Mouse (Mus musculus): Measurements from ENCODE around the gene Cyb561a3. TPM values are rescaled to one million over a fixed set of nuclear protein-coding genes. Genes with fewer than 3 reads are reported as not detected.

Gene Cyb561a3
- polyA plus RNA-seq, 1 experiment from 2014 or later, result 16.7 TPM

DNA sequence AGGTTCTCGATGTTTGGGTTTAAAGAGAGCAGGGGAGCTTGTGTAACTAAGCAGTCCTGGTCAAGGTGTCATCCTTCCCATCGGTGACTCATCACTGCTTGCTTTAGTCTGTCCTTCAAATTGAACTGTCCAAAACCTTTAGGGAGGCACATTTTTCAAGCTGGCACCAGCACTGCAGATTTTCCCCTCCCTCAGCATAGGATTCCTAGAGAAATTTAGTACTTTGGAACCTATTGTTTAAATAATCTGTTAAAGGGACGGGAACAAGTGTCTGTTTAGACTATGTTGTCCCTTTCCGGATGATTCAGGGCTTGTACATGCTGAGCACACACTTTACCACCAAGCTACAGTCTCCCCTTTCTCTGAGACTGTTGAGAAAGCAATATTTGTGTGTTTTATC is 11.8 kb upstream of the Cyb561a3 start:
- 78% methylated on average over 4 of the region's 4 CpGs for WGBS
- Histone ChIP-seq H3K9ac (no peak overlapping the region), H3K27me3 (0 out of 2 replicates have a peak, but pooled peaks cover 4% of the 10 kb centered on the region), H3K4me2 (no peak overlapping the region), H3K4me3 (replicated peaks) (no peak overlapping the region), H3K9me3 (replicated peaks) (no peaks in the 10 kb centered on the region), H3K36me3 (peaks cover 14% of the 10 kb centered on the region), H3K4me1 (0 out of 2 replicates have a peak, but pooled peaks cover 3% of the 10 kb centered on the region), H3K27ac (no peak overlapping the region)
- ATAC-seq (replicated peaks; ENCODE audit: low FRiP score), result no peak

DNA sequence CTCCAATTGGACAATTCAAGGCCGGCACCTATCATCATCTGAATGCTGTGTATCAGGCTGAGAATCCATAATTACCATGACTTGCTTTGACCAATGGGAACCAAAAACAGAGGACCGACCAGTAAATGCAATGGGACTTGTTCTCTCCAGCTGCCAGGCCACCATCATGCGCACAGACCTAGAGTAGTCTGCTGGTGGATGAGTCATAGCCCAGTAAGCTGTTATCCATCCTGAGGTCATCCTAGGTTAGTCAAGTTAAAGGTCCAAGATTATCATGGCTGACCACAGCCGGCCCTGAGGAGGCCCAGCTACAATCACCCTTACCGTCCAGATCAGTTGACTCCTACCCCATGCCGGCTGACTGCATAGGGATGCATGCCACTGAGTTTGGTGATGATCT is 7.3 kb upstream of the Cyb561a3 start:
- H3K27me3 ChIP-seq, result no peaks in the 10 kb centered on the region
- no peak overlapping the region for H3K9ac ChIP-seq
- H3K4me1 ChIP-seq, result no peaks in the 10 kb centered on the region
- no peak for ATAC-seq (replicated peaks; ENCODE audit: low FRiP score)
- 96% methylated on average over 6 of the region's 6 CpGs for WGBS
- H3K36me3 ChIP-seq, result peaks cover 57% of the 10 kb centered on the region
- H3K4me3 ChIP-seq (replicated peaks), result no peak overlapping the region
- no peaks in the 10 kb centered on the region for H3K9me3 ChIP-seq (replicated peaks)
- H3K27ac ChIP-seq, result no peak overlapping the region
- no peak overlapping the region for H3K4me2 ChIP-seq

DNA sequence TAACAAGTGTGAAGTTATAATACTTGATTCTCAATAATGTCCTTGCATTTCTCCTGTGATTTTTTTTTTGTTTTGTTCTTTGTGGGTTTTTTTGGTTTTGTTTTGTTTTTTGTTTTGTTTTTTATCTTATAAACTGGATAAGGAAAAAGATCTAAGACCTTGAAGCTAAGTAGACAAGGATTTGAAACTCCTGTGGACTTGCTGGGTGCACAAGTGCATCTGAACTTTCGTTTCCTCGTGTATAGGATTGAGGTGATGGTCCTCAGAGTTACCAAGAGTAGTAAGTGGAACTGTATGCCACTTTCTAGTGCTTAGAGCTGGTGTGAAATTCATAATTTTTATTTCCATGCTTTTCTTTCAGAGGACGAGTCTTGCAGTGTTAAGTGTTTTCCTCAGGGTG is 3.1 kb downstream of the Cyb561a3 start:
- 83% methylated on average over 3 of the region's 3 CpGs for WGBS
- H3K27me3 ChIP-seq, result no peaks in the 10 kb centered on the region
- peaks cover 17% of the 10 kb centered on the region for H3K4me1 ChIP-seq
- no peak overlapping the region for H3K4me3 ChIP-seq (replicated peaks)
- no peaks in the 10 kb centered on the region for H3K9me3 ChIP-seq (replicated peaks)
- no peak overlapping the region for H3K27ac ChIP-seq
- no peak for ATAC-seq (replicated peaks; ENCODE audit: low FRiP score)
- H3K36me3 ChIP-seq, result peaks cover 11% of the 10 kb centered on the region
- no peak overlapping the region for H3K9ac ChIP-seq
- H3K4me2 ChIP-seq, result no peak overlapping the region

DNA sequence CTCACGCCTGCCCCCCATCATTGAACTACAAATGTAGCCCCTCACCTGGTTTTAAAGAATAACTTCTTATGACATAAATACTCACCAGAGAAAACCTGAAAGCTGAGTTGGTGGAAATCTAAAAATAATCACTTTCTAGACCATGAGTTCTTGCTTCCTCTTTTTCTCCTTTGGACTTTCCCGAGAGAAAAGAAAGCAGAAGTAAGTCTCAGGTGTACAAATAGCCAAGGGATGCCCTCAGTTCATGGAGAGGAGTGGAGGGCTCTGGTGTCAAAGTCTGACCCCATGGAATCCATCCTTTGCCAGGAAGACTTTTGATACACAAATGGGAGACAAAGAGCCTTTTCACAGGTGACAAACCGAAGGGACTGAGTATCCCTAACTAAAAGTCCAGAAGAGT is 3.8 kb downstream of the Cyb561a3 start:
- WGBS, result 79% methylated on average over 3 of the region's 3 CpGs

DNA sequence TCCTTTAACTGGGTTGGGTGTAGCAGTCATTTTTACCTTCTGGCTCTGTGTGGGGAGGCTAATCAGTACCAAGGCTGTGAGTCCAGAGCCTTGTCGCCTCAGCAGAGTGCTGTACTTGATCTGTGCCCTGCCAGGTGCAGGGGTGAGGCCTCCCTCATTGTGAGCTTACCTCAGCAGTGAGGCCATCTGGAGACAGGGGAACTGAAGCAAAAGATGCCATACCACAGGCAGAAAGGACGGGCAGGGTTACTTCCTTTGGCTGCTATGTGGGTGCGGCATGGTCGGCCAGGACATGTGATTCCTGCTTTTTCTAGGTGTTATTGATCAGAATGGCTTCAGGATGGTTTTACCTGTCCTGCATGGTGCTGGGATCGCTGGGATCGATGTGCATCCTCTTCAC is 5.0 kb downstream of the Cyb561a3 start:
- Histone ChIP-seq H3K36me3 (peaks cover 9% of the 10 kb centered on the region), H3K27me3 (no peaks in the 10 kb centered on the region), H3K4me3 (replicated peaks) (no peak overlapping the region), H3K27ac (no peak overlapping the region), H3K4me1 (peaks cover 12% of the 10 kb centered on the region), H3K4me2 (no peak overlapping the region), H3K9me3 (replicated peaks) (no peaks in the 10 kb centered on the region), H3K9ac (no peak overlapping the region)
- WGBS, result 84% methylated on average over 6 of the region's 6 CpGs
- no peak for ATAC-seq (replicated peaks; ENCODE audit: low FRiP score)

More for the DNA sequence above, 3.8 kb downstream of the Cyb561a3 start:
- Histone ChIP-seq H3K4me2 (no peak overlapping the region), H3K27me3 (no peaks in the 10 kb centered on the region), H3K9me3 (replicated peaks) (no peaks in the 10 kb centered on the region), H3K4me3 (replicated peaks) (no peak overlapping the region), H3K27ac (no peak overlapping the region), H3K9ac (no peak overlapping the region), H3K36me3 (peaks cover 9% of the 10 kb centered on the region), H3K4me1 (peaks cover 17% of the 10 kb centered on the region)
- no peak for ATAC-seq (replicated peaks; ENCODE audit: low FRiP score)

DNA sequence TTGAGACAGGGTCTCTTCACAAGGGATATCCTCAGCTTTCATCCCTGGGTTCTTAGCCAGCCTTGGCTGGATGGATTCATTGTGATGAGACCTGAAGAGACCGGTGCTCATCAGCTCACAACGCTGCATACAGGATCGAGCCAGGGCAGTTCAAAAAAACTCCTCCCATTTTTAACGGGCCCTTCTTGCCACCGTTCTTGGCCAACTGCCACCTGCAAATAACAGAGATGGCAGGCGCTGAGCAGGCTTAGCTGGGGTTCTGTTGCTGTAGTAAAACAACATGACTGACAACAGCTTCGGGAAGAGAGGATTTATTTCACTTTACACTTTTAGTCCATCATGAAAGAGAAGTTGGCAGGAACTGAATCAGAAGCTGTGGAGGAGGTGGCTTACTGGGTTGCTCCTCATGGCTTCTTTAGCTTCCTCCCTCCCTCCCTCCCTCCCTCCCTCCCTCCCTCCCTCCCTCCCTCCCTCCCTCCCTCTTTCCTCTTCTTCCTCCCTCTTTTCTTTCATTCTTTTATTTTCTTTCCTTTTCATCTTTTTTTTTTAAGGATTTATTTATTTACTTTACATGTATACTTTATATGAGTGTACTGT is 6.7 kb downstream of the Cyb561a3 start:
- Histone ChIP-seq H3K27me3 (no peaks in the 10 kb centered on the region), H3K27ac (no peak overlapping the region), H3K4me2 (no peak overlapping the region), H3K9ac (no peak overlapping the region), H3K36me3 (peaks cover 14% of the 10 kb centered on the region), H3K4me1 (peaks cover under 1% of the 10 kb centered on the region; the same call in 1 of the 2 replicates), H3K4me3 (replicated peaks) (no peak overlapping the region), H3K9me3 (replicated peaks) (no peaks in the 10 kb centered on the region)
- 69% methylated on average over 7 of the region's 7 CpGs for WGBS
- ATAC-seq (replicated peaks; ENCODE audit: low FRiP score), result no peak

DNA sequence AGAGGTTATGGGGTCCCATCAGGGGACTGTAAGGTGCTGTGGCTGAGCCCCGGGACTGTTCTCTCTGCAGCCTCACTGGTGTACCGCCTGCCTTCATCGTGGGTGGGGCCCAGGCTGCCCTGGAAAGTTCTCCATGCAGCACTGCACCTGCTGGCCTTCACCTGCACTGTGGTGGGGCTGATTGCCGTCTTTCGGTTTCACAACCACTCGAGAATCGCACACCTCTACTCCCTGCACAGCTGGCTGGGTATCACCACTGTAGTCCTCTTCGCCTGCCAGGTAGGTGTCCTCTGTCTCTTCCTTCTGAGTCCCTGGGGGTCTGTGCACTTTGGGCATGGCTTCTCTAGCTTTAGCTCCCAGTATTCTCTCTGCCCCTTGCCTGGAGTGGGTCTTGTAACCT is 8.1 kb downstream of the Cyb561a3 start:
- H3K27ac ChIP-seq, result no peak overlapping the region
- no peak overlapping the region for H3K9ac ChIP-seq
- 86% methylated on average over 8 of the region's 8 CpGs for WGBS
- H3K4me3 ChIP-seq (replicated peaks), result no peak overlapping the region
- no peaks in the 10 kb centered on the region for H3K27me3 ChIP-seq
- peaks cover 14% of the 10 kb centered on the region for H3K36me3 ChIP-seq
- no peaks in the 10 kb centered on the region for H3K9me3 ChIP-seq (replicated peaks)
- H3K4me2 ChIP-seq, result no peak overlapping the region
- ATAC-seq (replicated peaks; ENCODE audit: low FRiP score), result no peak
- H3K4me1 ChIP-seq, result no peaks in the 10 kb centered on the region

DNA sequence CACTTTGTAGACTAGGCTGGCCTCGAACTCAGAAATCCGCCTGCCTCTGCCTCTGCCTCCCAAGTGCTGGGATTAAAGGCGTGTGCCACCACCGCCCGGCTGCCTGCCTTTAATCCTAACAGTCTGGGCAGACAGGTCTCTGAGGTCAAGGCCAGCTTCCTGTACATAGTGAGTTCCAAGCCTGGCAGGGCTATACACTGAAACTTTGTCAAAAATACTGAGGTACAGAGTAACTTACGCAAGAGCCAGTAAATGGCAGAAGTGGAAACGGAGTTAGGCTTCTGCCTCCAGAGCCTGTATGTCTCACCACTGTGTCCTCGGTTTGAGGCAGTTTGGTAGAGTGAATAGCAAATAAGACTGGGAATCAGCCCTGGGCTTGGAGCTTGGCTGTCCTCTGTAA is 10.3 kb downstream of the Cyb561a3 start:
- no peak overlapping the region for H3K4me3 ChIP-seq (replicated peaks)
- 89% methylated on average over 8 of the region's 8 CpGs for WGBS
- no peak for ATAC-seq (replicated peaks; ENCODE audit: low FRiP score)
- peaks cover 17% of the 10 kb centered on the region for H3K36me3 ChIP-seq
- no peak overlapping the region for H3K9ac ChIP-seq
- H3K4me2 ChIP-seq, result no peak overlapping the region
- H3K9me3 ChIP-seq (replicated peaks), result no peaks in the 10 kb centered on the region
- no peaks in the 10 kb centered on the region for H3K4me1 ChIP-seq
- H3K27me3 ChIP-seq, result no peaks in the 10 kb centered on the region
- H3K27ac ChIP-seq, result no peak overlapping the region

DNA sequence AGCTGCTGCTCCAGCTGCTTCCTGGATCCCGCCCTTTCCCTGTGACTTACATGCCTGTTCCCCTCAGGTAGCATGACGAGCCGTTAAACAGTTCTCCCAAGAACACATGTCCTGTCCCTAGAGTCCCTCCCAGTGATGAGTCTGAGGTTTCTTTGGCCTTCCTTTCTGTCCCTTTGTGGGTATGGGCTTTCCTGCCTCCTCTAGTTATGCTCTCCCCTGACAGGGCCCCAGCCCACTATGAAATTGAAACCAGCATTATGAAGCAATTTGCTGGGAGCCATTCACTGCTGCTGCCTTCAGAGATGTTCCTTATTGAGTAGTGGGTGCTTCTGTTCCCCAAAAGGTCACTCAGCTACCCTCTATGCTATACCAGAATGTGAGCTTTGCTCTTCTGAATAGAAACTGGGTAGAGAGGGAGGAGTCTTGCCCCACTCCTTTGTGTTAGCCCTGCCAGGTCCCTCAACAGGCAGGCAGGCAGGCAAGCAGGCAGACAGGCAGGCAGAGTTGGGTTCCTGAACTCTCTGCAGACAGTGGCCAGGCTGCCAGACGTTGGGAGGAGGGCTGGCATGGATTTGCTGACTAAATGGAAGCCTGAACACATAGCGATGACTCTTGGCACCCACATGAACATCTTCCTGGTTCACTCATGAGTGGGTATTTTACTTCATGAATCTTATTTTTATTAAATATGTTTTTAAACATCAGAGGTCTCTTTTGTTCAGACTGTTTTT is 12.3 kb downstream of the Cyb561a3 start:
- H3K4me2 ChIP-seq, result no peak overlapping the region
- WGBS, result 58% methylated on average over 5 of the region's 5 CpGs
- no peak for ATAC-seq (replicated peaks; ENCODE audit: low FRiP score)

DNA sequence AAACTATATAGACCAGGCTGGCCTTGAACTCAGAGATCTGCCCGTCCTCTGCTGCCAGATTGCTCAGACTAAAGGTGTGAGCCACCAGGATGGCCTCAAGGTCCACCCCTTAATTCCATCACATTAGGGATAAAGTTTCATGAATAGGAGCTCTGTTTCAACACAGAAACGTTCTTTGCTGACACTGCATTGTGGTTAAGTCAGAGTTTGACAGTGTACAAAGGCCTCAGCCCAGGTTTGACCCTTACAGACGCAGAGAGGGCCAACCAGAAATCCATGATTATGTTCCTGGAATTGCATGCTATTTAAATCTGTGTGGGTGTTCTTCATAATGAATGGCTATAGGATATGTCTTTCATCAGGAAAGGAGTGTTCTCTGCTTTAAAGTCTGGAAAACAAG is 13.3 kb downstream of the Cyb561a3 start:
- Histone ChIP-seq H3K36me3 (peaks cover 30% of the 10 kb centered on the region), H3K27me3 (no peaks in the 10 kb centered on the region), H3K4me3 (replicated peaks) (no peak overlapping the region), H3K4me2 (no peak overlapping the region), H3K27ac (no peak overlapping the region), H3K4me1 (no peaks in the 10 kb centered on the region), H3K9me3 (replicated peaks) (no peaks in the 10 kb centered on the region), H3K9ac (no peak overlapping the region)
- WGBS, result 65% methylated on average over 3 of the region's 3 CpGs
- ATAC-seq (replicated peaks; ENCODE audit: low FRiP score), result no peak

More for the DNA sequence above, 12.3 kb downstream of the Cyb561a3 start:
- Histone ChIP-seq H3K9ac (no peak overlapping the region), H3K9me3 (replicated peaks) (no peaks in the 10 kb centered on the region), H3K27ac (no peak overlapping the region), H3K36me3 (peaks cover 21% of the 10 kb centered on the region), H3K27me3 (no peaks in the 10 kb centered on the region), H3K4me1 (no peaks in the 10 kb centered on the region), H3K4me3 (replicated peaks) (no peak overlapping the region)

DNA sequence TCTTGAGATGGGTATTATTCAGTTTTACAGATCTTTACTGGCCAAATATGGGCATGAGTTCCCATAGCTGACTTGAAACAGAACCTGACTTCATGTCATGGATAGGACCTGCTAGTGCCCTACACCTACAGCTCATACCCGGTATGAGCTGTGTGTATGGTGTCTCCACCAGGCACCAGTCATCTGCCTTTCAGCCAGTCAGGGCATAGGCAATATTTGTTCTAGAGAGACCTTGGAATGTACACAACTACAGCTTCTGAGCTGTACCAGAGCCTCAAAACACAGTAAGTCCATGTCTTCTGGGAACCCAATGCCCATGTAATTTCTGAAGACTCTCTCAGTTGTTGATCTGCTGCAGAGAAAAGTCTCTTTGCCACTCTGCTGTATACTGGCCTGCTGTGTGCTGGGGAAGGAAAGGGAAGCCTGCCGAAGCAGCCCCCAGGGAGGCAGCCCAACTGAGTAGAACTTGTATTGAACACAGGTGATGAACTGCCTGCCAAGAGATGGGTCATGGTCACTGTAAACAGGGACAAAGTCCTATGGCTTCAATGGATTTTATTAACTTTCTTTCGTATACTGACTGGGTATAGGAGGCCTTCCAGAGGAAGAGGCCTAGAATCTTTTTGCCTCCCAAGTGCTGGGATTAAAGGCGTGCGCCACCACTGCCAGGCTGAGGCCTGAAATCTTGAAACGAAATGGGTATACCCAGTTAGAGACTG is 14.8 kb downstream of the Cyb561a3 start:
- Histone ChIP-seq H3K4me1 (no peaks in the 10 kb centered on the region), H3K27me3 (no peaks in the 10 kb centered on the region), H3K27ac (no peak overlapping the region), H3K4me3 (replicated peaks) (no peak overlapping the region), H3K9ac (no peak overlapping the region), H3K4me2 (no peak overlapping the region), H3K36me3 (peaks cover 45% of the 10 kb centered on the region), H3K9me3 (replicated peaks) (no peaks in the 10 kb centered on the region)
- WGBS, result 88% methylated on average over 6 of the region's 6 CpGs
- ATAC-seq (replicated peaks; ENCODE audit: low FRiP score), result no peak

DNA sequence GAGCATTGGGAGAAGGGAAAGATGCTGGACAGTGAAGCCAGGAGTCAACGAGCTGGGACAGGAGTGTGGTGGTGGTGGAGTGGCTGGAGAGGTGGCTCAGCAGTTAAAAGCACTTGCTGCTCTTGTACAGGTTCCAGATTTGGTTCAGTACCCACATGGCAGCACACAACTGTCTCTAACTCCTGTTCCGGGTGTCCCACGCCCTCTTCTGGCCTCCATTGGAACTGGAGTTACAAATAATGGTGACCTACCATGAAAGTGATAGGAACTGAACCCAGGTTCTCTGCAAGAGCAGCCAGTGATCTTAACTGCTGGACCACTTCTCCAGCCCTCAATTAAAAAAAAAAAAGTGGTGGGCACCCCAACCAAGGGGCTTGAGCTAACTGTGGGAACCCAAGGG is 21.2 kb downstream of the Cyb561a3 start:
- Histone ChIP-seq H3K36me3 (peaks cover 66% of the 10 kb centered on the region), H3K4me1 (peaks cover 15% of the 10 kb centered on the region), H3K27me3 (no peaks in the 10 kb centered on the region), H3K9ac (no peak overlapping the region), H3K4me2 (no peak overlapping the region), H3K27ac (no peak overlapping the region), H3K4me3 (replicated peaks) (no peak overlapping the region), H3K9me3 (replicated peaks) (no peaks in the 10 kb centered on the region)
- WGBS, result 47% methylated on average over 3 of the region's 3 CpGs
- ATAC-seq (replicated peaks; ENCODE audit: low FRiP score), result no peak

All from kidney, embryonic 15.5 days (tissue).